16 mouse cellular contexts compared by ENCODE assay signal in the genomic region with DNA sequence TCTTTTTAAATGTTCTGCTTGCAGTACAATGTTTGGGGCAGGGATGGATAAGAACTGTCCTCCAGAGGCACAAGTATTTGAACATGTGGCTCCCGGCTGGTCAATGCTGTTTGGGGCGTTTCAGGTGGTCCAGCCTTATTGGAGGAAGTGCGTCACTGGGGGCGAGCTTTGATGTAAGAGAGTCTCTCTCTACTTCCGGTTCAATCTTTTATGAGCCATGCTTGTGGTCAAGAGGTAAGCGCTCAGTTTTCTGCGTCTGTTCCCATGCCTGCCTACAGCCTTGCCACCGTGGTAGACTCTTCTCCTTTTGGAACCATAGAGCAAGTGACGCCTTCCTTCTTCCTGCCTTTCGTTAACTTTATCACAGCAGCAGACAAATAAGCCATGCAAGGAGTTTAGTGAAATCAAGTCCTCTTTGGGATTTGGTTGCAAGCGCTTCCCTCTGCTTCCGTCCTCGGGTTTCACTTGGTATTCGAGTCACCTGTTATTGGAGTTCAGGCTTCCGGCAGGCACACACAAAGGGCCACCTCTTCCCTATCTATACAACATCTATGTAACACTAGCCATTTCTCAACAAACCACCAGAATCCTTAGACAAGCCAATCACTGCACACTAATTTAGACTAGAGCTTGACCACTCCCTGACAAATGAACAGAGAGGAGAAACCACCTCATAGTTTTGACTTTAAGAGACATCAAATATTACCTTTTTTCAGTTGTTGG. TPM values are rescaled to one million over a fixed set of nuclear protein-coding genes. Genes with fewer than 3 reads are reported as not detected.
DNase-seq lines count a peak whose midpoint lies in the region; ATAC-seq lines count a peak whose summit lies in the region.
"Had no signal": no experiment of that assay in that cellular context is flagged by ENCODE, and none has a peak within 500 bp of the region (broad histone marks: within the 10 kb centered on the region; RNA-seq: fewer than 3 reads in every experiment).

No protein-coding gene starts in this region.

- peak; percentile 80 for DNase-seq in heart, adult 11 months
- DNase-seq in heart, postnatal 4 days: no peak
- peak; percentile 86 for DNase-seq in 416B (ENCODE audit: low read depth)
- DNase-seq in cerebellum, adult 11-12 months: no peak
- no peak for DNase-seq in kidney, postnatal 14 days
- DNase-seq: adrenal gland, adult 8-10 months; cerebellum, adult 9-11 months; forebrain, postnatal 0 days; heart, postnatal 14 days; kidney, adult 8-10 months; layer of hippocampus, adult 9-11 months; lung, postnatal 4 days; thymus, postnatal 14 days had no signal

- ATAC-seq in granulocyte monocyte progenitor cell, adult 5-6 weeks (replicated peaks; ENCODE audit: poor library complexity, severe bottlenecking): peak; percentile 49
- peak; percentile 54 for ATAC-seq in monocyte, adult 5-6 weeks (replicated peaks; ENCODE audit: insufficient number of reproducible peaks, low FRiP score, low TSS enrichment, poor library complexity, severe bottlenecking)
- ATAC-seq: forebrain, postnatal 0 days; hindbrain, postnatal 0 days had no signal

RNA-seq across cellular contexts. Expression of a gene that starts 37.3 kb away (rescaled TPM):
- total RNA-seq in heart, postnatal 4 days (2021): 100 to 1,000 TPM; 359 to 377 TPM
- 89.2 and 112 TPM in 2 replicates for total RNA-seq in granulocyte monocyte progenitor cell, adult 5-6 weeks (2014; fragmentation: Nextera tagmentation)
- 84.0 and 92.8 TPM in 2 replicates for total RNA-seq in granulocyte monocyte progenitor cell, adult 5-6 weeks (2017)
- 65.4 to 124 TPM (median 68.3 TPM) in 3 replicates for total RNA-seq in monocyte, adult 5-6 weeks (2017)

Comparison
In these comparisons a context has a peak if more than half of its experiments do, and no peak if none do; other contexts are left out.
1. DNase-seq: peak in heart, adult 11 months (single experiment) and 416B (single experiment); none in heart, postnatal 4 days (single experiment), cerebellum, adult 11-12 months (single experiment) and kidney, postnatal 14 days (single experiment).